Mouse (Mus musculus) heart, postnatal 25 days (tissue): ENCODE measurements at regions not wholly inside any gene's neighbourhood (a gene's known extent, or its start where the extent isn't known, plus 50 kb on each side); places are given as distances from the start of the nearest gene placed in this dataset.
A peak's percentile ranks its signal among the peaks of the same experiment; 100 is the strongest.
"Not testable (repeated sequence)": the region's sequence is repeated elsewhere in the genome, so short reads cannot be mapped to it uniquely, and the experiment has no call there.

Source experiments
- DNase-seq: peaks from one replicate; pipeline ENCODE4 v3.0.0; 2022; ENCODE audit warnings: low spot score
- intact Hi-C: fragments of 180-260 bp; cut with DNase I; formaldehyde crosslinking; loops from one replicate; pipeline ENCODE4 v1.15.1; 2025

- intact Hi-C loops = no loop called here
- DNase-seq = no peak
Observed at GRCm38 (mm10) chr5:117040878-117041277, 75.0 kb downstream of the Suds3 start.

GRCm38 (mm10) chr5:117037261-117037660 is 78.7 kb downstream of the Suds3 start:
- intact Hi-C loops = loop anchor here (1.0 kb wide), 1 partner anchor 143 kb away; no protein-coding TSS in a partner anchor
- no peak for DNase-seq

- intact Hi-C loops = no loop called here
Observed at GRCm38 (mm10) chr5:117032130-117032529, 83.8 kb downstream of the Suds3 start.

GRCm38 (mm10) chr5:117025689-117026383 is 90.1 kb downstream of the Suds3 start:
- DNase-seq = no peak
- intact Hi-C loops = no loop called here

More at GRCm38 (mm10) chr5:117032130-117032529, 83.8 kb downstream of the Suds3 start:
- DNase-seq = no peak

- no peak for DNase-seq
- intact Hi-C loops = no loop called here
Observed at GRCm38 (mm10) chr5:117018419-117019150, 97.3 kb downstream of the Suds3 start.

- intact Hi-C loops = no loop called here
- no peak for DNase-seq
Observed at GRCm38 (mm10) chr5:117011128-117011527, 104.8 kb downstream of the Suds3 start.

GRCm38 (mm10) chr5:117000770-117001201 is 115.1 kb downstream of the Suds3 start:
- DNase-seq = peak; percentile 55
- intact Hi-C loops = no loop called here

GRCm38 (mm10) chr5:116994508-116994907 is 121.4 kb downstream of the Suds3 start:
- no peak for DNase-seq
- intact Hi-C loops = no loop called here

- intact Hi-C loops = no loop called here
Observed at GRCm38 (mm10) chr5:116993674-116994073, 122.2 kb downstream of the Suds3 start.

GRCm38 (mm10) chr5:116991461-116991860 is 124.5 kb downstream of the Suds3 start:
- intact Hi-C loops = no loop called here
- no peak for DNase-seq

More at GRCm38 (mm10) chr5:116993674-116994073, 122.2 kb downstream of the Suds3 start:
- DNase-seq = no peak

GRCm38 (mm10) chr5:116971474-116971873 is 144.4 kb downstream of the Suds3 start:
- DNase-seq, intact Hi-C loops: not testable (repeated sequence)

GRCm38 (mm10) chr5:116964171-116964570 is 151.7 kb downstream of the Suds3 start:
- intact Hi-C loops = no loop called here
- no peak for DNase-seq

- no peak for DNase-seq
- intact Hi-C loops = no loop called here
Observed at GRCm38 (mm10) chr5:116963106-116963505, 152.8 kb downstream of the Suds3 start.

GRCm38 (mm10) chr5:116960041-116960440 is 155.9 kb downstream of the Suds3 start:
- DNase-seq = no peak
- intact Hi-C loops = no loop called here

GRCm38 (mm10) chr5:116958141-116958540 is 157.8 kb downstream of the Suds3 start:
- no peak for DNase-seq
- intact Hi-C loops = no loop called here

- no peak for DNase-seq
- intact Hi-C loops = no loop called here
Observed at GRCm38 (mm10) chr5:116956572-116956971, 159.3 kb downstream of the Suds3 start.

- intact Hi-C loops = no loop called here
- no peak for DNase-seq
Observed at GRCm38 (mm10) chr5:116950280-116950881, 165.5 kb downstream of the Suds3 start.

- intact Hi-C loops = no loop called here
- no peak for DNase-seq
Observed at GRCm38 (mm10) chr5:116934585-116934984, 181.3 kb downstream of the Suds3 start.

- no peak for DNase-seq
- intact Hi-C loops = no loop called here
Observed at GRCm38 (mm10) chr5:116934151-116934550, 181.8 kb downstream of the Suds3 start.

- DNase-seq = no peak
- intact Hi-C loops = no loop called here
Observed at GRCm38 (mm10) chr5:116933105-116933504, 182.8 kb downstream of the Suds3 start.

GRCm38 (mm10) chr5:116923761-116924160 is 192.2 kb downstream of the Suds3 start:
- intact Hi-C loops = no loop called here
- DNase-seq = no peak
